Mouse (Mus musculus) C2C12 (cell line): Measurements from ENCODE around the gene Ubqln1.

Experiments
- CTCF ChIP-seq: IDR thresholded peaks from one replicate; pipeline ENCODE4 v1.5.1; 2011; ENCODE audit not compliant: control insufficient read depth, insufficient read depth, insufficient read length
- MYOD1 ChIP-seq: IDR thresholded peaks from one replicate; pipeline ENCODE4 v1.6.1; 2011; ENCODE audit warnings: low read depth; ENCODE audit not compliant: control insufficient read depth, insufficient read length
- MYOG ChIP-seq: IDR thresholded peaks from one replicate; pipeline ENCODE4 v1.6.1; 2011; ENCODE audit not compliant: control insufficient read depth, insufficient read length; ENCODE audit errors: extremely low read depth

- no peak for TF ChIP-seq MYOD1
- TF ChIP-seq CTCF, result no peak
- TF ChIP-seq MYOG, result no peak
These were observed 12.6 kb downstream of the Ubqln1 start for GRCm38 (mm10) chr13:58202903-58203302.
